Mouse (Mus musculus) G1E (cell line): ENCODE data around the gene Arhgap31.

Experiments used
- CTCF ChIP-seq: IDR thresholded peaks from 2 replicates; pipeline ENCODE4 v1.5.1; 2012; ENCODE audit warnings: low read depth, low read length, inconsistent platforms, mixed read lengths
- GATA2 ChIP-seq: IDR thresholded peaks from 2 replicates; pipeline ENCODE4 v1.6.1; 2012; ENCODE audit warnings: low read depth, low read length, inconsistent platforms, borderline replicate concordance

- TF ChIP-seq CTCF (no peak), GATA2 (no peak)
Measured at GRCm38 (mm10) chr16:38750803-38751202, 37.7 kb upstream of the Arhgap31 start.
